Mouse (Mus musculus): ENCODE results near the gene Smim11. TPM values are rescaled to one million over a fixed set of nuclear protein-coding genes. Genes with fewer than 3 reads are reported as not detected.
A peak's percentile ranks its signal among the peaks of the same experiment; 100 is the strongest.

Smim11 gene
- total and polyA plus RNA-seq, 2 experiments from 2014 or later: 12.3 to 165 TPM

DNA sequence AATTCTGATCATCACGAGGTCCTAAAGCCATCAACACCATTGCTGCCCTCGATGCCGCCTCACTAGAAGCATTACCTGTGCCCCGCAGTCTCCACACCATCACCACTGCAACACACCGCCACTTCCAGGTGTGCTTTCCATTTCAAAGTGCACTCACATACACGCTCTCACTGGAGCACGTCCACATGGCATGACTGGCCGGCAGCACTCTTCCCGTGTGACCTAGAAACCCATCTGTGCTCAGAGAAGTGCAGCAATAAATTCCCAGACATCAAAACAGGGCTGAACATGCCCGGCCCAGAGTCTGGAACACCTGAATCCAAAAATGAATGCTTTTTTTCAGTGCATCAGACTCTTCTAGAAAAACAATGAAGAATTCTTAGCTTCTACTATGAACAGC is 26.8 kb downstream of the Smim11 start:
- H3K9me3 ChIP-seq (replicated peaks; ENCODE audit: control insufficient read depth, low read length): no peaks in the 10 kb centered on the region
- H3K36me3 ChIP-seq (replicated peaks; ENCODE audit: control insufficient read depth, insufficient read depth, low read length): no peaks in the 10 kb centered on the region
- no peaks in the 10 kb centered on the region for H3K27me3 ChIP-seq (ENCODE audit: control insufficient read depth, insufficient read depth, low read length)
- WGBS: 84% methylated on average over 10 of the region's 10 CpGs
- no peak overlapping the region for H3K4me3 ChIP-seq (ENCODE audit: low read depth, low read length)
- peaks cover 8% of the 10 kb centered on the region; the same call in 1 of the 2 replicates for H3K4me1 ChIP-seq (ENCODE audit: control insufficient read depth, insufficient read depth)
- no peak overlapping the region for H3K27ac ChIP-seq (ENCODE audit: low read depth)
- H3K4me2 ChIP-seq (ENCODE audit: low read depth, low read length): no peak overlapping the region
- TF ChIP-seq CTCF (IDR thresholded peaks at IDR 0.05; ENCODE audit: low read depth): no peak
- no peak for TF ChIP-seq EP300 (IDR thresholded peaks at IDR 0.05; ENCODE audit: low read depth)
- no peak for DNase-seq (ENCODE audit: low spot score)
- no peak overlapping the region for H3K9ac ChIP-seq (replicated peaks; ENCODE audit: low read depth, low read length)
- ATAC-seq (ENCODE audit: insufficient read depth, low read depth): no peak

DNA sequence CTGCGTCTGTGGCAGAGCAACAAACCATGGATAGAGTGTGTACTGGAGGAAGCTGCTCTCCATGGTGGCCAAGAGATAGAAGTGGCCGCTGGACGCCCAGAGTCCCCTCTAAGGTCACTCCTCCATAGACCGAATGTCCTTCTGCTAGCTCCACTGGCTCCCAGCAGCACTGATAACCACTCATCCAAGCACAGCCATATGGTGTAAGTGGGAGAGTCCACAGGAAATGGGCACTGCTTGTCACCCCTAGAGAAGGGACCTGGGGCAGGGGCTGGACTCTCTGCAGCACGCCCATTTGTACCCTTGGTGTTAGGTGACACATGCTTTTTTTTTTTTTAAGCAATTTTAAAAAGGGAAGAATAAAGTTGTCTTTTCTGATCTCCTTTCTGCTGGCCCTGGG is 29.9 kb downstream of the Smim11 start:
- DNase-seq (ENCODE audit: low spot score) (no peak), ATAC-seq (ENCODE audit: insufficient read depth, low read depth) (peak; percentile 21; the same call in 1 of the 2 replicates)
- Histone ChIP-seq H3K4me2 (ENCODE audit: low read depth, low read length) (no peak overlapping the region), H3K4me1 (ENCODE audit: control insufficient read depth, insufficient read depth) (peaks cover 8% of the 10 kb centered on the region; the same call in 1 of the 2 replicates), H3K9me3 (replicated peaks; ENCODE audit: control insufficient read depth, low read length) (no peaks in the 10 kb centered on the region), H3K9ac (replicated peaks; ENCODE audit: low read depth, low read length) (no peak overlapping the region), H3K4me3 (ENCODE audit: low read depth, low read length) (no peak overlapping the region), H3K27me3 (ENCODE audit: control insufficient read depth, insufficient read depth, low read length) (no peaks in the 10 kb centered on the region), H3K36me3 (replicated peaks; ENCODE audit: control insufficient read depth, insufficient read depth, low read length) (no peaks in the 10 kb centered on the region), H3K27ac (ENCODE audit: low read depth) (peak overlapping the region; percentile 12; the same call in 1 of the 2 replicates)
- no peak for TF ChIP-seq EP300 (IDR thresholded peaks at IDR 0.05; ENCODE audit: low read depth)
- no peak for TF ChIP-seq CTCF (IDR thresholded peaks at IDR 0.05; ENCODE audit: low read depth)
- 49% methylated on average over 5 of the region's 5 CpGs for WGBS

DNA sequence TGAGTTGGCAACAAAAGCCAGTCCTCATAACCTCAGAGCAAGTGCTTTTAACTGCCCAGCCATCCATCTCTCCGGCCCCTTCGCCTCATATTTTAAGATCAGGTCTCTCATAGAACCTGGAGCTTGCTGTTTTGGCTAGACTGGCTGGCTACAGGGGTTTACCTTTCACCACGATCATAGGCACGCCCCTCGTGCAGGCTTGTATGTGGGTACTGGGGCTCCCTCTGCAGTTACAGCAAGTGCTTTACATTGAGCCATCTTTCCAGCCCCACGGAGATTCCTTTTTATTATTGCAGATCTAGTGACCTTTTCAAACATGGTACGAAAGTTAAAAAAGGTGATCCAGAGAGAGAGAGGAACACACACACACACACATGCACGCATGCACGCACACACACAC is 33.5 kb downstream of the Smim11 start:
- no peaks in the 10 kb centered on the region for H3K27me3 ChIP-seq (ENCODE audit: control insufficient read depth, insufficient read depth, low read length)
- H3K4me3 ChIP-seq (ENCODE audit: low read depth, low read length): no peak overlapping the region
- DNase-seq (ENCODE audit: low spot score): no peak
- H3K9me3 ChIP-seq (replicated peaks; ENCODE audit: control insufficient read depth, low read length): no peaks in the 10 kb centered on the region
- peaks cover 8% of the 10 kb centered on the region; the same call in 1 of the 2 replicates for H3K4me1 ChIP-seq (ENCODE audit: control insufficient read depth, insufficient read depth)
- H3K4me2 ChIP-seq (ENCODE audit: low read depth, low read length): no peak overlapping the region
- no peak overlapping the region for H3K27ac ChIP-seq (ENCODE audit: low read depth)
- H3K36me3 ChIP-seq (replicated peaks; ENCODE audit: control insufficient read depth, insufficient read depth, low read length): no peaks in the 10 kb centered on the region
- ATAC-seq (ENCODE audit: insufficient read depth, low read depth): no peak
- TF ChIP-seq EP300 (IDR thresholded peaks at IDR 0.05; ENCODE audit: low read depth): no peak
- TF ChIP-seq CTCF (IDR thresholded peaks at IDR 0.05; ENCODE audit: low read depth): peak; percentile 28; the same call in 1 of the 2 replicates
- H3K9ac ChIP-seq (replicated peaks; ENCODE audit: low read depth, low read length): no peak overlapping the region
- WGBS: 60% methylated on average over 9 of the region's 9 CpGs

DNA sequence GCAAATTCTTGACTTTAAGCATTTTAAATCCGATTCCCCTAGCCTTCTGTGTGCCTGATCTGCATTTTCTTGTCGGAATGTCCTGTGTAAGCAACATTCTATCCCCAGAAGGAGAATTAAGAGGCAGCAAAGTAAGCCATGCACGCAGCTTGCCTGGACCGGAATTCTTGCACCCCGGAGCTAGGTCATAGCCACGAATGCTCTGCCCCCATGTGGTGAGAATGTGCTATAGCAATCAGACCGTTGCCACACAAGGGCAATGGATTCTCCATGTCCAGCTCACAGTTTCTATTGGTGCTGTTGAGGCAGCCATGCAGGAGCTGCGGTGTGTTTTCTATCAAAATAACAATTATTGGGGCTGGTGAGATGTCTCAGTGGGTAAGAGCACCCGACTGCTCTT is 35.2 kb downstream of the Smim11 start:
- no peaks in the 10 kb centered on the region for H3K27me3 ChIP-seq (ENCODE audit: control insufficient read depth, insufficient read depth, low read length)
- H3K4me2 ChIP-seq (ENCODE audit: low read depth, low read length): no peak overlapping the region
- 6% methylated on average over 9 of the region's 9 CpGs for WGBS
- H3K9ac ChIP-seq (replicated peaks; ENCODE audit: low read depth, low read length): no peak overlapping the region
- H3K4me1 ChIP-seq (ENCODE audit: control insufficient read depth, insufficient read depth): peaks cover 13% of the 10 kb centered on the region
- DNase-seq (ENCODE audit: low spot score): peak; percentile 78
- peak; percentile 61; the same call in 1 of the 2 replicates for ATAC-seq (ENCODE audit: insufficient read depth, low read depth)
- no peak overlapping the region for H3K27ac ChIP-seq (ENCODE audit: low read depth)
- no peak for TF ChIP-seq EP300 (IDR thresholded peaks at IDR 0.05; ENCODE audit: low read depth)
- TF ChIP-seq CTCF (IDR thresholded peaks at IDR 0.05; ENCODE audit: low read depth): peak; percentile 97
- H3K36me3 ChIP-seq (replicated peaks; ENCODE audit: control insufficient read depth, insufficient read depth, low read length): no peaks in the 10 kb centered on the region
- no peak overlapping the region for H3K4me3 ChIP-seq (ENCODE audit: low read depth, low read length)
- H3K9me3 ChIP-seq (replicated peaks; ENCODE audit: control insufficient read depth, low read length): no peaks in the 10 kb centered on the region

DNA sequence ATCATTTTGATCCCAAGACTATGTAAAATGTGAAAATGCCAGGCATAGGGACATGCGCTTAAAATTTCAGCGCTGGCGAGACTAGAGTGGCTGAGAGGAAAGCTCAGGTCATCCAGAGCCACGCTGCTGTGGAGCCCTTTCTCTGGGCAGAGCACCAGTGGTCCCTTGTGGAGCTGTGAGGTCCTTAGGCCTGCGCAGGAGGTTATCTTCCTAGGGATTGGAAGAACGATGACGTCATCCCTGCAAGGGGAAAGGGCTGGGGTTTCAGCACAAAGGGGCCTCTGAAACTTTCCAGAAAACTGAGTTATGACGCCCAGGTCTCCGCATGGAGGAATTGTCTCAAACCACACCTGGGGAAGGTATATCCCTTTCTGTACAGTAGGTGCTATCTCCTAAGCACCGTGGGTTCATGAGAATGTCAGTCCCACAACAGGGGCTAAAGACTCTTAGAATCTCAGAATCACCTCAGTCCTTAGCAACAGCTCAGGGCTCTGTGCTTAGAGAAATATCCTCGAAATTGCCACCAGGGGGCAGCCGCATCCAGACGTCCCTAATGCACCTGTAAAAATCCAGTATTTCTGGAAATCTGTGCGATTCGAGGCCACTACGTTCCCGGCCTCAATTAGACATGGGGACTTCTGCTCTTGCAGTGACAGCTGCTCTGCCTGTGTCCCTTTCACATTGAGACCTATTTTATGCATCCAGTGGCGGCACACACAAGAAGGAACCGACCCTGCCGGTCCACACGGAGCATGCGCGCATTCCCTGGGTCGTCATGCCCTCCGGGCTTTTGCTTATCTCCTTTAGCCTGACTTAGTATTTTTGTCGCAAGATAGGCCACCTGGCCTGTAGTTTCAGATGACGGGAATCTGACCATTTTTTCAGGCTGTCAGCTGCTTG is 39.8 kb downstream of the Smim11 start:
- Histone ChIP-seq H3K4me3 (ENCODE audit: low read depth, low read length) (peak overlapping the region; percentile 12; the same call in 1 of the 2 replicates), H3K9ac (replicated peaks; ENCODE audit: low read depth, low read length) (no peak overlapping the region), H3K36me3 (replicated peaks; ENCODE audit: control insufficient read depth, insufficient read depth, low read length) (no peaks in the 10 kb centered on the region), H3K4me1 (ENCODE audit: control insufficient read depth, insufficient read depth) (peaks cover 16% of the 10 kb centered on the region), H3K27ac (ENCODE audit: low read depth) (peak overlapping the region; percentile 94), H3K4me2 (ENCODE audit: low read depth, low read length) (peak overlapping the region; percentile 54), H3K9me3 (replicated peaks; ENCODE audit: control insufficient read depth, low read length) (no peaks in the 10 kb centered on the region), H3K27me3 (ENCODE audit: control insufficient read depth, insufficient read depth, low read length) (no peaks in the 10 kb centered on the region)
- 11% methylated on average over 27 of the region's 27 CpGs for WGBS
- ATAC-seq (ENCODE audit: insufficient read depth, low read depth) (peak; percentile 47), DNase-seq (ENCODE audit: low spot score) (peak; percentile 87)
- TF ChIP-seq CTCF (IDR thresholded peaks at IDR 0.05; ENCODE audit: low read depth) (peak; percentile 81), EP300 (IDR thresholded peaks at IDR 0.05; ENCODE audit: low read depth) (peak; percentile 67)

Measured in heart, postnatal 0 days (tissue).